Mouse (Mus musculus): Measurements from ENCODE around the gene Nus1. TPM values are rescaled to one million over a fixed set of nuclear protein-coding genes. Genes with fewer than 3 reads are reported as not detected.

The Nus1 gene
- polyA plus RNA-seq, 1 experiment from 2014 or later: 16.9 TPM

DNA sequence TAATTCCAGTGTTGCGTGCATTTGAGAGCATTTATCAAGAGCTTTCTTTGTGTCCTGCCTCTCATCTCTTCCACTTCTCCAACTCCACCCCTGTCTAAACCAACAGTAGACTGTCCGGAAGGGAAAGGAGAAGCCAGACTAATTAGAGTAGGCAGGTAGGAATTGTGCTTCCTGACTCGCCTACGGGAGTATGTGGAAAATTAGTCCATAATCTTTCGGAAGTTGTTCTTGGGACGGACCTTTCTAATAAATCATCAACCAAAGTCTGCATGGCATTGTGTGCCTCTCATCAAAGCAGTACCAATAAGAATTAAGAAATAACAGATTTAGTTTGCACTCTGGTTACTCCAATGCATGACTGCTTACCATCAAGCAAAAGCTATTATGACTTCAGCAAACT is 34.3 kb upstream of the Nus1 start:
- no peak for DNase-seq (ENCODE audit: low spot score)
- H3K27ac ChIP-seq (ENCODE audit: low read depth, low read length): no peak overlapping the region

DNA sequence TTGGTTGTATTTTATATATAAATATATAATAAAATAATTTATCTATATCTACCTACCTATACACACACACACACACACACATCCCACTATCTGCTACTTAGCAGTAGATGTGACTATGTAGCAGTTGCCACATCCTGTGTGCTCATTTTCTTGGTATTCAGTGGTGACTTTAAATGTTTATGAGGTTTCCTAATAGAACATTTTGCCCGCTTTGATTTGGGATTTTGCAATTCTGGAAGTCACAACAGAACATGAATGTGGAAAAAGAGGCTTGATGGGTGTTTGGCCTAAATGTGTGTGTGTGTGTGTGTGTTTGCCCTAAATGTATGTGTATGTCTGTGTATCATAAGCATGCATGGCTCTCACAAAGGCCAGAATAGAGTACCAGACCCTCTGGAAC is 33.8 kb upstream of the Nus1 start:
- Histone ChIP-seq H3K9ac (ENCODE audit: low read length) (no peak overlapping the region), H3K4me1 (replicated peaks; ENCODE audit: control insufficient read depth, insufficient read depth, low read length) (no peaks in the 10 kb centered on the region), H3K27ac (ENCODE audit: low read depth, low read length) (no peak overlapping the region), H3K4me2 (ENCODE audit: low read depth, low read length, severe bottlenecking) (no peak overlapping the region), H3K36me3 (ENCODE audit: control insufficient read depth, insufficient read depth, low read length) (no peaks in the 10 kb centered on the region), H3K4me3 (ENCODE audit: low read depth, low read length) (no peak overlapping the region), H3K9me3 (ENCODE audit: control insufficient read depth, low read length) (no peaks in the 10 kb centered on the region), H3K27me3 (ENCODE audit: control insufficient read depth, insufficient read depth, low read length) (no peaks in the 10 kb centered on the region)
- no peak for DNase-seq (ENCODE audit: low spot score)
- no peak for ATAC-seq (replicated peaks; ENCODE audit: low FRiP score)
- 86% methylated on average over 1 of the region's 1 CpGs for WGBS

More for the DNA sequence above, 34.3 kb upstream of the Nus1 start:
- Histone ChIP-seq H3K9ac (ENCODE audit: low read length) (no peak overlapping the region), H3K4me3 (ENCODE audit: low read depth, low read length) (no peak overlapping the region), H3K4me1 (replicated peaks; ENCODE audit: control insufficient read depth, insufficient read depth, low read length) (no peaks in the 10 kb centered on the region), H3K9me3 (ENCODE audit: control insufficient read depth, low read length) (no peaks in the 10 kb centered on the region), H3K4me2 (ENCODE audit: low read depth, low read length, severe bottlenecking) (peak overlapping the region; percentile 67), H3K36me3 (ENCODE audit: control insufficient read depth, insufficient read depth, low read length) (no peaks in the 10 kb centered on the region), H3K27me3 (ENCODE audit: control insufficient read depth, insufficient read depth, low read length) (no peaks in the 10 kb centered on the region)
- 85% methylated on average over 6 of the region's 6 CpGs for WGBS
- ATAC-seq (replicated peaks; ENCODE audit: low FRiP score): no peak

- Histone ChIP-seq H3K36me3 (ENCODE audit: control insufficient read depth, insufficient read depth, low read length) (no peaks in the 10 kb centered on the region), H3K27ac (ENCODE audit: low read depth, low read length) (no peak overlapping the region), H3K4me2 (ENCODE audit: low read depth, low read length, severe bottlenecking) (no peak overlapping the region), H3K9me3 (ENCODE audit: control insufficient read depth, low read length) (no peaks in the 10 kb centered on the region), H3K9ac (ENCODE audit: low read length) (no peak overlapping the region), H3K4me3 (ENCODE audit: low read depth, low read length) (no peak overlapping the region), H3K27me3 (ENCODE audit: control insufficient read depth, insufficient read depth, low read length) (no peaks in the 10 kb centered on the region), H3K4me1 (replicated peaks; ENCODE audit: control insufficient read depth, insufficient read depth, low read length) (no peaks in the 10 kb centered on the region)
- ATAC-seq (replicated peaks; ENCODE audit: low FRiP score): no peak
- 49% methylated on average over 8 of the region's 8 CpGs for WGBS
- peak; percentile 52 for DNase-seq (ENCODE audit: low spot score)
Measured at GRCm38 (mm10) chr10:52384823-52385610, 32.3 kb upstream of the Nus1 start.

GRCm38 (mm10) chr10:52387192-52387591 is 30.2 kb upstream of the Nus1 start:
- 80% methylated on average over 4 of the region's 4 CpGs for WGBS
- Histone ChIP-seq H3K9me3 (ENCODE audit: control insufficient read depth, low read length) (no peaks in the 10 kb centered on the region), H3K4me2 (ENCODE audit: low read depth, low read length, severe bottlenecking) (no peak overlapping the region), H3K27me3 (ENCODE audit: control insufficient read depth, insufficient read depth, low read length) (no peaks in the 10 kb centered on the region), H3K27ac (ENCODE audit: low read depth, low read length) (no peak overlapping the region), H3K4me3 (ENCODE audit: low read depth, low read length) (no peak overlapping the region), H3K4me1 (replicated peaks; ENCODE audit: control insufficient read depth, insufficient read depth, low read length) (no peaks in the 10 kb centered on the region), H3K36me3 (ENCODE audit: control insufficient read depth, insufficient read depth, low read length) (no peaks in the 10 kb centered on the region), H3K9ac (ENCODE audit: low read length) (no peak overlapping the region)
- no peak for ATAC-seq (replicated peaks; ENCODE audit: low FRiP score)
- DNase-seq (ENCODE audit: low spot score): no peak

- Histone ChIP-seq H3K4me2 (ENCODE audit: low read depth, low read length, severe bottlenecking) (no peak within 1 kb of the TSS), H3K36me3 (ENCODE audit: control insufficient read depth, insufficient read depth, low read length) (no peaks in the 10 kb centered on the region), H3K4me3 (ENCODE audit: low read depth, low read length) (no peak within 1 kb of the TSS), H3K9ac (ENCODE audit: low read length) (no peak within 1 kb of the TSS), H3K9me3 (ENCODE audit: control insufficient read depth, low read length) (no peaks in the 10 kb centered on the region), H3K27ac (ENCODE audit: low read depth, low read length) (no peak within 1 kb of the TSS), H3K27me3 (ENCODE audit: control insufficient read depth, insufficient read depth, low read length) (no peaks in the 10 kb centered on the region), H3K4me1 (replicated peaks; ENCODE audit: control insufficient read depth, insufficient read depth, low read length) (no peaks in the 10 kb centered on the region)
- ATAC-seq (replicated peaks; ENCODE audit: low FRiP score): no peak
- 84% methylated on average over 5 of the region's 5 CpGs for WGBS
- DNase-seq (ENCODE audit: low spot score): no peak
Measured at GRCm38 (mm10) chr10:52388922-52389430, 28.4 kb upstream of the Nus1 start, which contains the start of gene Nepn. TSS of gene Nepn (plus strand) at chr10:52388972.

DNA sequence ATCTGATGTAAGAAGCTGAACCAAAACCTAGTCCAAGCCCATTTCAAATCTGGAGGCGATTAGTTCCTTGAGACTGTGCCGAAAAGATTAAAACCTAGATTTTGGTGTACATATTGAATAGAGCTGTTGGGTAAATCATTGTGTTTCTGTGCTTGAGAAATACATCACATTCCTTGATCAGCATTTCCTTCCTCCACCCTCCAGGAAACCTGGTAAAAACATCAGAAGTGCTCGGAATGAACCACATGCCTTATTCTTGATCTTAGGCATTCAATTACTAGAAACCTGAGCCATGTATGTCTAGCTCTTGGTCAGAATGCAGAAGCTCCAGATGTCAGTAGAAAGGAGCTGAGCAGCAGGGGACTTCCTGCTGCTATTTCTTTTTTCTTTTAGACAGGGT is 27.9 kb upstream of the Nus1 start:
- no peak for ATAC-seq (replicated peaks; ENCODE audit: low FRiP score)
- no peaks in the 10 kb centered on the region for H3K27me3 ChIP-seq (ENCODE audit: control insufficient read depth, insufficient read depth, low read length)
- no peaks in the 10 kb centered on the region for H3K36me3 ChIP-seq (ENCODE audit: control insufficient read depth, insufficient read depth, low read length)
- no peaks in the 10 kb centered on the region for H3K9me3 ChIP-seq (ENCODE audit: control insufficient read depth, low read length)
- H3K4me2 ChIP-seq (ENCODE audit: low read depth, low read length, severe bottlenecking): no peak overlapping the region
- WGBS: 76% methylated on average over 3 of the region's 3 CpGs
- H3K27ac ChIP-seq (ENCODE audit: low read depth, low read length): no peak overlapping the region
- H3K4me1 ChIP-seq (replicated peaks; ENCODE audit: control insufficient read depth, insufficient read depth, low read length): no peaks in the 10 kb centered on the region
- no peak overlapping the region for H3K9ac ChIP-seq (ENCODE audit: low read length)
- no peak overlapping the region for H3K4me3 ChIP-seq (ENCODE audit: low read depth, low read length)
- no peak for DNase-seq (ENCODE audit: low spot score)

- no peak overlapping the region for H3K27ac ChIP-seq (ENCODE audit: low read depth, low read length)
- 90% methylated on average over 2 of the region's 2 CpGs for WGBS
- no peaks in the 10 kb centered on the region for H3K4me1 ChIP-seq (replicated peaks; ENCODE audit: control insufficient read depth, insufficient read depth, low read length)
- no peaks in the 10 kb centered on the region for H3K36me3 ChIP-seq (ENCODE audit: control insufficient read depth, insufficient read depth, low read length)
- no peaks in the 10 kb centered on the region for H3K27me3 ChIP-seq (ENCODE audit: control insufficient read depth, insufficient read depth, low read length)
- no peak overlapping the region for H3K4me3 ChIP-seq (ENCODE audit: low read depth, low read length)
- H3K9ac ChIP-seq (ENCODE audit: low read length): no peak overlapping the region
- no peak for DNase-seq (ENCODE audit: low spot score)
- H3K9me3 ChIP-seq (ENCODE audit: control insufficient read depth, low read length): no peaks in the 10 kb centered on the region
- ATAC-seq (replicated peaks; ENCODE audit: low FRiP score): no peak
- H3K4me2 ChIP-seq (ENCODE audit: low read depth, low read length, severe bottlenecking): no peak overlapping the region
Measured at GRCm38 (mm10) chr10:52391208-52391607, 26.1 kb upstream of the Nus1 start.

DNA sequence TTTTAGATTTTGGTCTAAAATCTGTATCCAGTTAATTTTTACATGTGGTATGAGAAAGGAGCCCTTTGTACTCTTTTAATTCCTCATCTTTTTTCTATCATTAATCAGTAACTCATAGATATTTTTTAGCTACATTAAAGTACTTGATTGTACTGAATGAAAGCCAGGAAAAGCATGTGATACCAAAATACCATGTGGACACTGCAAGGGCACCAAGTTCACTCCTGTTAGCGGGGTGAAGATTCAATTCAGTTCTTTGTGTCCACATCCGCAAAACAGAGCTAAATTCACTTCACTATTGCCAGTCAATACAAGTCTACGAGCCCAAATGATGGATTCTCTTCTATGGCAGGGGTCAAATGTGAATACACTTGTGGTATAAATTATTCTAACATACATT is 20.7 kb upstream of the Nus1 start:
- Histone ChIP-seq H3K4me2 (ENCODE audit: low read depth, low read length, severe bottlenecking) (no peak overlapping the region), H3K36me3 (ENCODE audit: control insufficient read depth, insufficient read depth, low read length) (no peaks in the 10 kb centered on the region), H3K4me1 (replicated peaks; ENCODE audit: control insufficient read depth, insufficient read depth, low read length) (no peaks in the 10 kb centered on the region), H3K4me3 (ENCODE audit: low read depth, low read length) (no peak overlapping the region), H3K9me3 (ENCODE audit: control insufficient read depth, low read length) (no peaks in the 10 kb centered on the region), H3K27ac (ENCODE audit: low read depth, low read length) (no peak overlapping the region), H3K9ac (ENCODE audit: low read length) (no peak overlapping the region), H3K27me3 (ENCODE audit: control insufficient read depth, insufficient read depth, low read length) (no peaks in the 10 kb centered on the region)
- no peak for DNase-seq (ENCODE audit: low spot score)
- WGBS: 93% methylated on average over 3 of the region's 3 CpGs
- ATAC-seq (replicated peaks; ENCODE audit: low FRiP score): no peak

GRCm38 (mm10) chr10:52398715-52399114 is 18.6 kb upstream of the Nus1 start:
- H3K4me1 ChIP-seq (replicated peaks; ENCODE audit: control insufficient read depth, insufficient read depth, low read length): no peaks in the 10 kb centered on the region
- DNase-seq (ENCODE audit: low spot score) (no peak), ATAC-seq (replicated peaks; ENCODE audit: low FRiP score) (no peak)
- H3K27me3 ChIP-seq (ENCODE audit: control insufficient read depth, insufficient read depth, low read length): no peaks in the 10 kb centered on the region
- no peaks in the 10 kb centered on the region for H3K36me3 ChIP-seq (ENCODE audit: control insufficient read depth, insufficient read depth, low read length)
- H3K9ac ChIP-seq (ENCODE audit: low read length): no peak overlapping the region
- WGBS: 89% methylated on average over 2 of the region's 2 CpGs
- H3K4me2 ChIP-seq (ENCODE audit: low read depth, low read length, severe bottlenecking): no peak overlapping the region
- no peak overlapping the region for H3K4me3 ChIP-seq (ENCODE audit: low read depth, low read length)
- no peaks in the 10 kb centered on the region for H3K9me3 ChIP-seq (ENCODE audit: control insufficient read depth, low read length)
- no peak overlapping the region for H3K27ac ChIP-seq (ENCODE audit: low read depth, low read length)

Data from forebrain, embryonic 11.5 days (tissue).